ENCODE assay signal across 8 mouse cellular contexts in genomic region chr2:20546496-20547348, GRCm38 (mm10).
DNase-seq lines count a peak whose midpoint lies in the region; ATAC-seq lines count a peak whose summit lies in the region.

No protein-coding gene starts in this region.

- no peaks in the 10 kb centered on the region for H3K9me3 ChIP-seq in embryonic facial prominence, embryonic 12.5 days

- peaks cover 24% of the 10 kb centered on the region for H3K4me1 ChIP-seq in embryonic facial prominence, embryonic 12.5 days

- DNase-seq in cerebellum, postnatal 10 days = peak; percentile 13 to 16
- DNase-seq in cerebellum, adult 11-12 months = no peak
- DNase-seq in kidney, adult 18-20 months = peak; percentile 32
- DNase-seq in mesoderm, embryonic 11.5 days (ENCODE audit: low read depth, low spot score) = peak; percentile 33
- no peak for DNase-seq in spleen, postnatal 36 days (ENCODE audit: low spot score in 2 of 2)
- no peak for DNase-seq in urinary bladder, postnatal 4 days (ENCODE audit: low spot score in 2 of 2)
- no peak for DNase-seq in left cerebral cortex, adult 9 months (ENCODE audit: low spot score in 2 of 2)

- H3K9ac ChIP-seq in embryonic facial prominence, embryonic 12.5 days = no peak overlapping the region

- ATAC-seq in embryonic facial prominence, embryonic 12.5 days (ENCODE audit: insufficient number of reproducible peaks, insufficient read depth, low FRiP score, low TSS enrichment) = no peak; the same call in 1 of the 2 replicates

- no peaks in the 10 kb centered on the region for H3K36me3 ChIP-seq in embryonic facial prominence, embryonic 12.5 days

- H3K27ac ChIP-seq in embryonic facial prominence, embryonic 12.5 days = peak overlapping the region; percentile 42; the same call in 1 of the 2 replicates

- no peaks in the 10 kb centered on the region for H3K27me3 ChIP-seq in embryonic facial prominence, embryonic 12.5 days

- H3K4me2 ChIP-seq in embryonic facial prominence, embryonic 12.5 days (replicated peaks) = peak overlapping the region; percentile 42

- H3K4me3 ChIP-seq in embryonic facial prominence, embryonic 12.5 days = peak overlapping the region; percentile 20; the same call in 1 of the 2 replicates

- WGBS in embryonic facial prominence, embryonic 12.5 days = 11% methylated on average over 11 of the region's 11 CpGs

Comparison
In these comparisons a context has a peak if more than half of its experiments do, and no peak if none do; other contexts are left out.
1. DNase-seq: peak in cerebellum, postnatal 10 days (2 of 2), kidney, adult 18-20 months (single experiment) and mesoderm, embryonic 11.5 days (single experiment); none in cerebellum, adult 11-12 months (single experiment), spleen, postnatal 36 days (0 of 2), urinary bladder, postnatal 4 days (0 of 2) and left cerebral cortex, adult 9 months (0 of 2).